Mouse (Mus musculus) heart, postnatal 0 days (tissue): ENCODE measurements around the gene Nipal1.

Source experiments
- CTCF ChIP-seq: IDR thresholded peaks from 2 replicates; pipeline ENCODE4 v1.5.1; 2016; ENCODE audit warnings: antibody characterized with exemption, control low read depth, low read depth
- EP300 ChIP-seq: IDR thresholded peaks from 2 replicates; pipeline ENCODE4 v1.6.1; 2016; ENCODE audit warnings: antibody characterized with exemption, low read depth

GRCm38 (mm10) chr5:72646996-72647395 lies 599 bp upstream of the Nipal1 start:
- TF ChIP-seq CTCF (no peak), EP300 (no peak)
